Mouse (Mus musculus): ENCODE measurements around the gene Shq1.

DNA sequence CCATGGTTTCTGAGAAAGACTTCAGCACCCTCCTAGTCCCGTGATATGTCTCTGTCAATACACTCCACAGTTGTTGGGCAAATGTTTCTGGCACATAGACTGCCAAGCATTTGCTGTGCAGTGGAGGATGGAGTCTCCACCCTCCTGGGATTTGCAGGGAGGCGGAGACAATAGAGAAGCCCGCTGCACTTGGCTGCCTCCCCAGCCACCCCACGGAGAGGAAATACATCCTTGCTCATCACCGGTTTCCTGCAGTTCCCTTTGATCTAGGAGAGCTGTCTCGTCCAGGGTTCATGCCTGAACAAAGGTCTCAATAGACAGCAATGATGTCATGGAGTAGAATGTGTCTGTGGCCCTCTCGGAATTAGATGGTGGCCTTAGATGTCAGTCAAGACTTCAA, 38.5 kb upstream of the Shq1 start:
- TF ChIP-seq CTCF (IDR thresholded peaks at IDR 0.05; ENCODE audit: low read depth, low read length) (no peak), POLR2AphosphoS5 (IDR thresholded peaks at IDR 0.05; ENCODE audit: insufficient replicate concordance, low read depth, low read length) (no peak), GATA1 (IDR thresholded peaks at IDR 0.05; ENCODE audit: borderline replicate concordance, low read length) (no peak), TAL1 (conservative IDR thresholded peaks at IDR 0.05; ENCODE audit: low read depth, low read length) (no peak)

Measured in G1E (cell line).